Mouse (Mus musculus) ES-E14 (cell line): ENCODE data around the gene Vsir.

Source experiments
- CHD2 ChIP-seq: IDR thresholded peaks from 2 replicates; pipeline ENCODE4 v1.6.1; 2014; ENCODE audit warnings: mild to moderate bottlenecking, low read depth, low read length, inconsistent platforms
- ZC3H11A ChIP-seq: IDR thresholded peaks from 2 replicates; pipeline ENCODE4 v1.6.1; 2012; ENCODE audit warnings: low read depth, mild to moderate bottlenecking, inconsistent platforms, low read length, borderline replicate concordance
- ZNF384 ChIP-seq: IDR thresholded peaks from 2 replicates; pipeline ENCODE4 v1.6.1; 2012; ENCODE audit warnings: low read depth, low read length, inconsistent platforms

GRCm38 (mm10) chr10:60350805-60351167 lies 4.1 kb downstream of the Vsir start:
- peak; percentile 42; the same call in 1 of the 2 replicates for TF ChIP-seq CHD2
- TF ChIP-seq ZNF384, result no peak
- TF ChIP-seq ZC3H11A, result no peak
